Mouse (Mus musculus) erythroblast, embryonic 14.5 days (primary cell): ENCODE data around the gene Spns3.

ENCODE experiments used
- GATA1 ChIP-seq: IDR thresholded peaks from 2 replicates; pipeline ENCODE4 v1.6.1; 2012; ENCODE audit warnings: low read length, inconsistent platforms, mixed read lengths
- TAL1 ChIP-seq: IDR thresholded peaks from 3 replicates; pipeline ENCODE4 v1.6.1; 2012; ENCODE audit warnings: low read length, inconsistent platforms, mixed read lengths

DNA sequence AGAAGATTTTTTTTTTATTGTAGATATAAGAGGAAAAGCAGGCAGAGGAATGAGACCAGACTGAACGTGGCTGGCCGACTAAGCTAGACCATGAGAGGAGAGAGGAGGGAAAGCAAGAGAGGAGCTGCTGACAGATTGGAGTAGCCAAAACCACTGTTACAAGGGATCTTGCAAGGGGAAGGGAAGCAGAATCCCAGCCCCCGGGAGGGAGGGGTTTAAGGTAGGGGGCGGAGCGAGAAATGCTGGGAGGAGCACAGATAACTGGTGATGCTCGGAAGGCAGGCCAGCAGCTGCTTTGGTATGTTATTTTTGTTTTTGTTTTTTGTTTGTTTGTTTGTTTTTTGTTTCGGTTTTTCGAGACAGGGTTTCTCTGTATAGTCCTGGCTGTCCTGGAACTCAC is 18.7 kb upstream of the Spns3 start:
- TF ChIP-seq TAL1 (no peak), GATA1 (no peak)
